11 mouse cellular contexts compared by ENCODE assay signal in the genomic region with DNA sequence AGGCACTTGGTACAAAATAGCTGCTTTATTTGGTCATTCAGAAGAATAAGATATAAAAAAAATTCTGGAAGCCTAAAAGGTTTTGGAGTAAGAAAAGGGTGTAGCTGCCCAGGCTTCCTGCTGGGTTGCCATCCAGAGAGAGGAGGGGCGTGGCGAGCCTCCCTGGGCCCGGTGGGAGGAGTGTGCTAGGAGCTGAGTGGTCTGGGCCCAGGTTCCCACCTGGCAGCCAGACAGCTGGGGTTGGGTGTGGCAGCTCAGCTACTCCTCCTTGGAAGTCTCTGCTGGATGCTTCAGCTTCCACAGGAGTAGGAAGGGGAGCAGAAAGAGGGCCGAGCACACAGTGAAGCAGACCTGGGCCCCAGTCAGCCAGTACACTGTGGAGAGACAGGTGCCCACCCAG. TPM values are rescaled to one million over a fixed set of nuclear protein-coding genes. Genes with fewer than 3 reads are reported as not detected.
A peak's percentile ranks its signal among the peaks of the same experiment; 100 is the strongest.
DNase-seq lines count a peak whose midpoint lies in the region; TF ChIP-seq lines count a peak whose summit lies in the region.
"Had no signal": no experiment of that assay in that cellular context is flagged by ENCODE, and none has a peak within 500 bp of the region (broad histone marks: within the 10 kb centered on the region; RNA-seq: fewer than 3 reads in every experiment).

No protein-coding gene starts in this region.

- intact Hi-C loops in heart, postnatal 10 days (cut with DNase I): no loop called here
- intact Hi-C loops in left cerebral cortex, postnatal 4 days (cut with DNase I): no loop called here

- no peak for TF ChIP-seq POLR2A in lung, adult 2 months (IDR thresholded peaks at IDR 0.05; ENCODE audit: borderline replicate concordance, extremely low read depth, low read depth, low read length)

- 52% methylated on average over 4 of the region's 4 CpGs for WGBS in lung, adult 2 months

- no peak for TF ChIP-seq CTCF in lung, adult 2 months (IDR thresholded peaks at IDR 0.05; ENCODE audit: insufficient read depth, low read length)

- H3K4me1 ChIP-seq in lung, adult 2 months (ENCODE audit: control insufficient read depth, insufficient read depth, low read length): 0 out of 2 replicates have a peak, but pooled peaks cover 3% of the 10 kb centered on the region

- peak; percentile 11 for DNase-seq in adrenal gland, postnatal 10 days
- no peak for DNase-seq in adrenal gland, adult 18-20 months (ENCODE audit: low spot score in 2 of 2)
- DNase-seq in lung, adult 18-20 months: peak; percentile 60 to 68
- no peak for DNase-seq in lung, adult 2 months
- peak; percentile 35 to 40 for DNase-seq in heart, postnatal 10 days
- DNase-seq in lung, postnatal 25 days (ENCODE audit: low spot score): peak; percentile 53
- no peak for DNase-seq in adrenal gland, postnatal 36 days
- DNase-seq in left cerebral cortex, postnatal 4 days: no peak

- no peak overlapping the region for H3K4me3 ChIP-seq in lung, adult 2 months (replicated peaks; ENCODE audit: extremely low read depth, low read depth, low read length)
- H3K4me3 ChIP-seq: hindbrain, embryonic 15.5 days; limb, embryonic 12.5 days; midbrain, embryonic 15.5 days had no signal

RNA-seq across cellular contexts. Expression of gene Mfsd10, which starts 3.4 kb away (rescaled TPM):
- 10 to 100 TPM; 36.1 to 53.6 TPM for total RNA-seq in adrenal gland, postnatal 10 days (2021)
- 10 to 100 TPM; 30.9 to 32.2 TPM for total RNA-seq in adrenal gland, adult 18-20 months (2021)
- polyA plus RNA-seq in lung, adult 2 months (2012; rRNA removed): 127 and 148 TPM in 2 replicates
- 10 to 100 TPM; 20.7 to 25.4 TPM for total RNA-seq in heart, postnatal 10 days (2021)
- total RNA-seq in adrenal gland, postnatal 36 days (2021): 10 to 100 TPM; 32.7 to 40.3 TPM
- 10 to 100 TPM; 68.9 to 81.6 TPM for total RNA-seq in left cerebral cortex, postnatal 4 days (2021)

RNA-seq across cellular contexts. Expression of gene Nop14, which starts 26.3 kb away (rescaled TPM):
- 10 to 100 TPM; 18.4 to 19.7 TPM for total RNA-seq in adrenal gland, postnatal 10 days (2021)
- total RNA-seq in adrenal gland, adult 18-20 months (2021): 10 to 100 TPM; 25.6 to 27.9 TPM
- polyA plus RNA-seq in lung, adult 2 months (2012; rRNA removed): 9.5 and 13.5 TPM in 2 replicates
- 10 to 100 TPM; 12.9 to 13.6 TPM for total RNA-seq in heart, postnatal 10 days (2021)
- total RNA-seq in adrenal gland, postnatal 36 days (2021): 10 to 100 TPM; 22.0 to 32.4 TPM
- 10 to 100 TPM; 23.8 to 25.2 TPM for total RNA-seq in left cerebral cortex, postnatal 4 days (2021)

RNA-seq across cellular contexts. Expression of gene Grk4, which starts 26.5 kb away (rescaled TPM):
- 1 to 10 TPM; 1.8 to 3.0 TPM for total RNA-seq in adrenal gland, postnatal 10 days (2021)
- 1 to 10 TPM; 2.3 to 3.5 TPM for total RNA-seq in adrenal gland, adult 18-20 months (2021)
- 1.6 and 2.2 TPM in 2 replicates for polyA plus RNA-seq in lung, adult 2 months (2012; rRNA removed)
- total RNA-seq in heart, postnatal 10 days (2021): 1 to 10 TPM; 2.1 to 2.3 TPM
- total RNA-seq in adrenal gland, postnatal 36 days (2021): 1 to 10 TPM; 3.3 TPM
- total RNA-seq in left cerebral cortex, postnatal 4 days (2021): 1 to 10 TPM; 6.2 to 6.5 TPM

Comparison
In these comparisons a context has a peak if more than half of its experiments do, and no peak if none do; other contexts are left out.
1. DNase-seq: peak in adrenal gland, postnatal 10 days (single experiment), lung, adult 18-20 months (2 of 2), heart, postnatal 10 days (2 of 2) and lung, postnatal 25 days (single experiment); none in adrenal gland, adult 18-20 months (0 of 2), lung, adult 2 months (single experiment), adrenal gland, postnatal 36 days (0 of 2) and left cerebral cortex, postnatal 4 days (single experiment).